Mouse (Mus musculus) E14TG2a.4 (cell line): ENCODE measurements around the gene Rufy2.

Experiments
- H3K27me3 ChIP-seq: 2 replicates; pipeline ENCODE4 v1.6.1; 2014; ENCODE audit warnings: low read length, control low read depth; ENCODE audit not compliant: insufficient read depth
- H3K36me3 ChIP-seq: 2 replicates; pipeline ENCODE4 v1.6.1; 2014; ENCODE audit warnings: low read length, control low read depth; ENCODE audit not compliant: insufficient read depth
- H3K4me1 ChIP-seq: replicated peaks from 2 replicates; pipeline ENCODE4 v1.6.1; 2014; ENCODE audit warnings: low read depth, low read length, control low read depth
- H3K4me3 ChIP-seq: replicated peaks from 2 replicates; pipeline ENCODE4 v1.5.1; 2014; ENCODE audit warnings: mild to moderate bottlenecking, low read length
- H3K9me3 ChIP-seq: 2 replicates; pipeline ENCODE4 v1.6.1; 2014; ENCODE audit warnings: low read length, control low read depth
- CTCF ChIP-seq: conservative IDR thresholded peaks from 2 replicates; pipeline ENCODE4 v1.5.1; 2014; ENCODE audit warnings: low read length
- NANOG ChIP-seq: IDR thresholded peaks from 2 replicates; pipeline ENCODE4 v1.6.1; 2014; ENCODE audit warnings: borderline replicate concordance, low read length, mixed read lengths
- POU5F1 ChIP-seq: IDR thresholded peaks from 2 replicates; pipeline ENCODE4 v1.6.1; 2014; ENCODE audit warnings: low read length, borderline replicate concordance

Rufy2 gene

GRCm38 (mm10) chr10:62971821-62972220 is 8.2 kb upstream of the Rufy2 start:
- Histone ChIP-seq H3K9me3 (peaks cover 51% of the 10 kb centered on the region), H3K36me3 (peaks cover 82% of the 10 kb centered on the region), H3K27me3 (no peaks in the 10 kb centered on the region), H3K4me1 (no peaks in the 10 kb centered on the region), H3K4me3 (no peak overlapping the region)
- TF ChIP-seq NANOG (no peak), POU5F1 (no peak), CTCF (no peak)

GRCm38 (mm10) chr10:62979667-62980038 is 370 bp upstream of the Rufy2 start:
- Histone ChIP-seq H3K4me3 (peak overlapping the region; percentile 95), H3K4me1 (peaks cover 38% of the 10 kb centered on the region), H3K9me3 (no peaks in the 10 kb centered on the region), H3K36me3 (peaks cover 29% of the 10 kb centered on the region), H3K27me3 (peaks cover 7% of the 10 kb centered on the region)
- TF ChIP-seq CTCF: no peak
- no peak for TF ChIP-seq POU5F1
- TF ChIP-seq NANOG: no peak

DNA sequence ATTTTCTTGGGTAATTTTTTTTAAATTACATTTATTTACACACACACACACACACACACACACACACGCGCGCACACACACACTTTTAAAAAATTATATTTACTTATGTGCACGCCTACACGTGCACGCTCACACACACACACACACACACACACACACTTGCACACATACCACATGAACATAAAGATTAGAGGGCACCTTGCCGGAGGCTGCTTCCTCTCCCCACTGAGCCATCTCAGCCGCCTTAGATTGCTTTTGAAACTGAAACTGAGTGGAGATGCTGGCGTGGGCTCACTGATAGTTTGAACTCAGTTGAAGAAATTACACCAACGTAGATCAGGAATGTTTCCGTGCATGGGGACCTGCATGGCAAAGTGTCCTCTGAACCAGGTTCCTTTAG is 4.0 kb downstream of the Rufy2 start:
- Histone ChIP-seq H3K4me3 (no peak overlapping the region), H3K4me1 (peaks cover 65% of the 10 kb centered on the region), H3K27me3 (peaks cover 2% of the 10 kb centered on the region), H3K36me3 (peaks cover 40% of the 10 kb centered on the region), H3K9me3 (no peaks in the 10 kb centered on the region)
- no peak for TF ChIP-seq CTCF
- no peak for TF ChIP-seq POU5F1
- TF ChIP-seq NANOG: no peak

- Histone ChIP-seq H3K36me3 (peaks cover 44% of the 10 kb centered on the region), H3K9me3 (no peaks in the 10 kb centered on the region), H3K4me1 (peaks cover 63% of the 10 kb centered on the region), H3K4me3 (no peak overlapping the region), H3K27me3 (no peaks in the 10 kb centered on the region)
- no peak for TF ChIP-seq NANOG
- TF ChIP-seq POU5F1: no peak
- TF ChIP-seq CTCF: no peak
These were observed 4.5 kb downstream of the Rufy2 start for GRCm38 (mm10) chr10:62984495-62984894.

GRCm38 (mm10) chr10:62987341-62987740 is 7.3 kb downstream of the Rufy2 start:
- Histone ChIP-seq H3K27me3 (no peaks in the 10 kb centered on the region), H3K4me1 (peaks cover 60% of the 10 kb centered on the region), H3K4me3 (no peak overlapping the region), H3K9me3 (no peaks in the 10 kb centered on the region), H3K36me3 (peaks cover 63% of the 10 kb centered on the region)
- no peak for TF ChIP-seq POU5F1
- peak; percentile 100 for TF ChIP-seq CTCF

GRCm38 (mm10) chr10:62990636-62991035 is 10.6 kb downstream of the Rufy2 start:
- Histone ChIP-seq H3K36me3 (peaks cover 61% of the 10 kb centered on the region), H3K27me3 (no peaks in the 10 kb centered on the region), H3K4me3 (peak overlapping the region; percentile 54), H3K9me3 (no peaks in the 10 kb centered on the region), H3K4me1 (peaks cover 62% of the 10 kb centered on the region)
- TF ChIP-seq POU5F1 (no peak), NANOG (no peak), CTCF (no peak)

GRCm38 (mm10) chr10:62993991-62994390 is 14.0 kb downstream of the Rufy2 start:
- Histone ChIP-seq H3K9me3 (no peaks in the 10 kb centered on the region), H3K27me3 (no peaks in the 10 kb centered on the region), H3K36me3 (peaks cover 82% of the 10 kb centered on the region), H3K4me1 (peaks cover 45% of the 10 kb centered on the region), H3K4me3 (no peak overlapping the region; the same call in 1 of the 2 replicates)
- TF ChIP-seq NANOG (no peak), CTCF (no peak), POU5F1 (no peak)

DNA sequence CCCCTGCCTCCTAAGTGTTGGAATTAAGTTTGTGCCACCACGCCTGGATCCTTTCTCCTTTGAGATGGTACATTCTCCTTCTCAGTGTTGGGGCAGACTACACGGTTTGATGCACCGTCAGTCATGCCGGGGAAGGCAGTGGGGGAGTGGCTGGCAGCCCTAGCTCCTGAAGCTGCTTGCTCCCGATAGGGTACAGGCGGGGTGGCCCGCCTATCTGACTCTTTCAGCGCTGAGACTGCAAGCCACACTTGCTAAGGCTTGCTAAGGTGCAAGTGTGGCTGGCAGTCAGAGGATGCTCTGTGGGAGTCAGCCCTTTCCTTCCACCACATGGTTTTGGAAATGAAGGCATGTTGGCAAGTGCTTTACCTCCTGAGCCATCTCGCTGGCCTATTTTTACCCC is 20.6 kb downstream of the Rufy2 start:
- no peak for TF ChIP-seq POU5F1
- no peak for TF ChIP-seq CTCF
- TF ChIP-seq NANOG: no peak
- peaks cover 15% of the 10 kb centered on the region for H3K4me1 ChIP-seq
- peaks cover 96% of the 10 kb centered on the region for H3K36me3 ChIP-seq
- H3K9me3 ChIP-seq: no peaks in the 10 kb centered on the region
- H3K27me3 ChIP-seq: no peaks in the 10 kb centered on the region
- no peak overlapping the region for H3K4me3 ChIP-seq

DNA sequence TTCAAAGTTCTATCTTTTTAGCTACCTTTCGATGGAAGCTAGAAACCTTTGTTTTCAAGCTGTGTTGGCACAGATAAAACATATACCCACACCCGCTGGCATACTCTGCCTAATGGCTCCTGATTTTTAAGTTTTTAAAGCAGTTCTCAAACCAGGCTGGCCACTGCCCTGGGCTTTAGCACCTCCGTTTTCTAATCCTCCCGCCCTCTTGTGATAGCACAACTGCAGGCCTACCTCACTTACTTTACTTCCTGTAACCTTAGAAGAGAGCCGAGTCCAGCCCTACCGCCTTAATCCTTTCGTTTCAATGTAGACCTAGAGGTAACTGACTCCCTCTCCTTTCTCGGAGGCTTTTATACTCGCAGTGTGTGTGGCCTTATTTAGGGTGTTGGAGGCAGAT is 23.2 kb downstream of the Rufy2 start:
- Histone ChIP-seq H3K27me3 (no peaks in the 10 kb centered on the region), H3K9me3 (no peaks in the 10 kb centered on the region), H3K4me1 (peaks cover 16% of the 10 kb centered on the region), H3K4me3 (no peak overlapping the region), H3K36me3 (peaks cover 96% of the 10 kb centered on the region)
- TF ChIP-seq CTCF (no peak), NANOG (no peak), POU5F1 (no peak)

- Histone ChIP-seq H3K4me1 (peaks cover 22% of the 10 kb centered on the region), H3K9me3 (no peaks in the 10 kb centered on the region), H3K27me3 (no peaks in the 10 kb centered on the region), H3K4me3 (no peak overlapping the region), H3K36me3 (peaks cover 98% of the 10 kb centered on the region)
- TF ChIP-seq POU5F1 (no peak), NANOG (no peak), CTCF (no peak)
These were observed 24.5 kb downstream of the Rufy2 start for GRCm38 (mm10) chr10:63004556-63004955.
